19 mouse cellular contexts compared by ENCODE assay signal in genomic region chr1:178770626-178771362, GRCm38 (mm10).
DNase-seq lines count a peak whose midpoint lies in the region; ATAC-seq and TF ChIP-seq lines count a peak whose summit lies in the region.
"Had no signal": no experiment of that assay in that cellular context is flagged by ENCODE, and none has a peak within 500 bp of the region (broad histone marks: within the 10 kb centered on the region; RNA-seq: fewer than 3 reads in every experiment).

No protein-coding gene starts in this region.

- ATAC-seq in heart, postnatal 0 days (ENCODE audit: insufficient read depth, low read depth) = peak; percentile 59; the same call in 1 of the 2 replicates
- no peak for ATAC-seq in neural tube, embryonic 11.5 days (ENCODE audit: insufficient read depth, low FRiP score, low TSS enrichment)
- ATAC-seq: inflammation-experienced regulatory T-cells, adult 6 months had no signal

- DNase-seq in embryo, embryonic 11 days = peak; percentile 21
- no peak for DNase-seq in embryo, embryonic 9.5 days (ENCODE audit: extremely low spot score)
- no peak for DNase-seq in heart, postnatal 0 days (ENCODE audit: low spot score)
- DNase-seq in heart, adult 9 months (ENCODE audit: low spot score in 2 of 2) = no peak
- peak; percentile 22 for DNase-seq in neural tube, embryonic 11.5 days (ENCODE audit: low spot score)
- DNase-seq in neural tube, embryonic 10.5 days (ENCODE audit: extremely low spot score, low spot score) = no peak
- DNase-seq in mesoderm, embryonic 11.5 days (ENCODE audit: low read depth, low spot score) = peak; percentile 44
- DNase-seq in adipocyte (ENCODE audit: low spot score) = no peak
- DNase-seq: adrenal gland, postnatal 25 days; cerebellum, adult 9-11 months; heart, postnatal 10 days; layer of hippocampus, postnatal 36 days; lung, adult 2 months; lung, postnatal 36 days had no signal

- no peak overlapping the region for H3K27ac ChIP-seq in heart, postnatal 0 days (ENCODE audit: low read depth)
- no peak overlapping the region for H3K27ac ChIP-seq in neural tube, embryonic 11.5 days (ENCODE audit: low read depth, low read length)
- H3K27ac ChIP-seq: embryonic facial prominence, embryonic 12.5 days; midbrain, embryonic 10.5 days had no signal

- 54% methylated on average over 6 of the region's 7 CpGs for WGBS in heart, postnatal 0 days
- WGBS in neural tube, embryonic 11.5 days = 68% methylated on average over 6 of the region's 7 CpGs

- no peak for TF ChIP-seq CTCF in heart, postnatal 0 days (IDR thresholded peaks at IDR 0.05; ENCODE audit: low read depth)

- no peak for TF ChIP-seq EP300 in heart, postnatal 0 days (IDR thresholded peaks at IDR 0.05; ENCODE audit: low read depth)

- H3K4me2 ChIP-seq in heart, postnatal 0 days (ENCODE audit: low read depth, low read length) = no peak overlapping the region
- no peak overlapping the region for H3K4me2 ChIP-seq in neural tube, embryonic 11.5 days (ENCODE audit: low read depth)
- H3K4me2 ChIP-seq: embryonic facial prominence, embryonic 12.5 days; liver, embryonic 11.5 days had no signal

- no peaks in the 10 kb centered on the region for H3K9me3 ChIP-seq in heart, postnatal 0 days (replicated peaks; ENCODE audit: control insufficient read depth, low read length)
- no peaks in the 10 kb centered on the region for H3K9me3 ChIP-seq in neural tube, embryonic 11.5 days (ENCODE audit: control insufficient read depth, low read length)
- H3K9me3 ChIP-seq: embryonic facial prominence, embryonic 12.5 days; midbrain, embryonic 10.5 days had no signal

- H3K4me1 ChIP-seq in heart, postnatal 0 days (ENCODE audit: control insufficient read depth, insufficient read depth) = no peaks in the 10 kb centered on the region
- no peaks in the 10 kb centered on the region; the same call in 1 of the 2 replicates for H3K4me1 ChIP-seq in neural tube, embryonic 11.5 days (ENCODE audit: control insufficient read depth, insufficient read depth, low read length)
- H3K4me1 ChIP-seq: embryonic facial prominence, embryonic 12.5 days had no signal

- H3K9ac ChIP-seq in heart, postnatal 0 days (replicated peaks; ENCODE audit: low read depth, low read length) = no peak overlapping the region
- no peak overlapping the region for H3K9ac ChIP-seq in neural tube, embryonic 11.5 days (ENCODE audit: low read length)
- H3K9ac ChIP-seq: embryonic facial prominence, embryonic 12.5 days had no signal

- H3K36me3 ChIP-seq in heart, postnatal 0 days (replicated peaks; ENCODE audit: control insufficient read depth, insufficient read depth, low read length) = no peaks in the 10 kb centered on the region
- H3K36me3 ChIP-seq in neural tube, embryonic 11.5 days (ENCODE audit: control insufficient read depth, insufficient read depth, low read length) = no peaks in the 10 kb centered on the region
- H3K36me3 ChIP-seq: embryonic facial prominence, embryonic 12.5 days; midbrain, embryonic 10.5 days had no signal

- H3K4me3 ChIP-seq in heart, postnatal 0 days (ENCODE audit: low read depth, low read length) = no peak overlapping the region
- H3K4me3 ChIP-seq in neural tube, embryonic 11.5 days (ENCODE audit: low read depth, low read length) = no peak overlapping the region
- H3K4me3 ChIP-seq: embryonic facial prominence, embryonic 12.5 days; midbrain, embryonic 10.5 days had no signal

- H3K27me3 ChIP-seq in heart, postnatal 0 days (ENCODE audit: control insufficient read depth, insufficient read depth, low read length) = no peaks in the 10 kb centered on the region
- no peaks in the 10 kb centered on the region for H3K27me3 ChIP-seq in neural tube, embryonic 11.5 days (ENCODE audit: control insufficient read depth, insufficient read depth, low read length)
- H3K27me3 ChIP-seq: CH12.LX; embryonic facial prominence, embryonic 12.5 days had no signal

Comparison
In these comparisons a context has a peak if more than half of its experiments do, and no peak if none do; other contexts are left out.
1. DNase-seq: peak in embryo, embryonic 11 days (single experiment), neural tube, embryonic 11.5 days (single experiment) and mesoderm, embryonic 11.5 days (single experiment); none in embryo, embryonic 9.5 days (single experiment), heart, postnatal 0 days (single experiment), heart, adult 9 months (0 of 2), neural tube, embryonic 10.5 days (single experiment) and adipocyte (single experiment).